Mouse (Mus musculus) kidney, postnatal 10 days (tissue): ENCODE data around the gene Mlx.
A peak's percentile ranks its signal among the peaks of the same experiment; 100 is the strongest.

ENCODE experiments used
- DNase-seq: peaks from one replicate; pipeline ENCODE4 v3.0.0; 2021; ENCODE audit warnings: mixed read lengths

The Mlx gene

DNA sequence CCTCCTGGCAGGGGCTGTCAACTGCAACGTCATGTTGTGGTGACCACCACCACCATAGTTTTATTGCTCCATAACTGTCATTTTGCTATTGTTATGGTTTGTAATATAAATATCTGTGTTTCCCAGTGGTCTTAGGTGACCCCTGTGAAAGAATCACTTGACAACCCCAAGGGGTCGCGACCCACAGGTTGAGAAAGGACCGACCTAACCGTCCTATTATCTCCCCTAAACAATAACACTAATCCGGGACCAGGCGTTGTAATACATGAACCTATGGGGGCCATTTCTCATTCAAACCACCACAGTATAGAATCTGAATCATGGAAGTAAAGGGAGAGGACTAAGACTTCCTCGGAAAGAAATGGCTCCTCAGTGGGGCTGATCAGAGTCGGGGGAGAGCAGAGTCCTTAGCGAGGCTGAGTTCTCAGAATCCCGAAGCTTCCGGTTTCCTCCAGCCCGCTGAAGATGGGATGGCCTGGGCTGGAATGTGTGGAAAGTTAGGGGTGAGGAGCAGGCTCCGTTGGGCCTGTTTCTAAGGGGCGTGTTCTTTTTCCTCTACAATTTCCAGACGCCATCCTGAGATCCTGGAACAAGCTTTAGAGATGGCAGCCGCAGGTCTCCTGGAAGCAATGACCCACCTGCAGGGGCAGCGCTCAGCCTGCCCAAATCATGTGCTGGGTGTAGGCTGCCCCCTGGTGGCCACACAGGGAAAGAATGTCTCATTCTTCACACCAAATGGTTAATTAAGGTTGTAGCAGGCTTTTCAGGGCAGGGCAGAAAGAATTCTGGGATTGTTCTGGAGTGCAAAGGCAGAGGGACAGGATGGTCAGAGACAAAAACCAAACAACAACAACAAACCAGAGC, 20.3 kb upstream of the Mlx start:
- peak; percentile 93 for DNase-seq

DNA sequence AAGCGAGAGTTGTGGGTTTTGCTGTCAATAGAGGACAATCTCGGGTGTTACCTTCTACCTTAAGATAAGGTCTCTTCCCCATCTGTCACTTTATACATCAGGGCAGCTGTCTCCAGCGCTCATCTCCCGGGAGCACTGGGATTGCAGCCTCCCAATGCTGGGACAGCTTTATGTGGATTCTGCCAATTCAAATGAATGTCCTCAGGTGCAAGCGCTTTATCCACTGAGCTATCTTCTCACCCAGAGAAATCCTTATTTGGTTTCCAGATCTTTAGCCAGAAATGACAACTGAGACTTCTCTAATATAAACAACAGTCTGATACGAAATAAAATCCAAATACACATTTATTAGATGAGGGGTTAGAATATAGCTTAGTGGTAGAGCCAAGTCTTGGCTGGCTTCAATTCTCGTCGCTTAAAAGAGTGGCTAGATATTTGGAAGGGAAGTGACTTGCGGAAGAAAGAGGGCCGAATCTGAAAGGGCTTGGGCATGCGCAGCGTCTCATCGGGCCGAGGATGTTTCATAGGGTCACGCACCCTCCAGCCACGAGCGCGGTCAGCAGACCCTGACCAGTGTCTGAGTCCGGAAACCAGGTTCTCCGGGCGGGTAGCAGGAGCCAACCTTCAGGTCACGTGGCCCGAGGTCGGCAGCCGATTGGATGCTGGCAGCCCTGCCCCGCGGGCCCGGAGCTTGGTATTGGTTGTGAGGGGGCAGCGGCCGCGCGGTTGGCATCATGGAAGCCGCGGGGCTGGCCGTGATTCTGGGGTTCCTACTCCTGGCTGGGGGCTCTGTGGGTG, 17.5 kb upstream of the Mlx start, which contains the start of gene Naglu:
TSS of gene Naglu (plus strand) at position 622 of the 798 bp plus-strand sequence.
- DNase-seq = peak; percentile 98

DNA sequence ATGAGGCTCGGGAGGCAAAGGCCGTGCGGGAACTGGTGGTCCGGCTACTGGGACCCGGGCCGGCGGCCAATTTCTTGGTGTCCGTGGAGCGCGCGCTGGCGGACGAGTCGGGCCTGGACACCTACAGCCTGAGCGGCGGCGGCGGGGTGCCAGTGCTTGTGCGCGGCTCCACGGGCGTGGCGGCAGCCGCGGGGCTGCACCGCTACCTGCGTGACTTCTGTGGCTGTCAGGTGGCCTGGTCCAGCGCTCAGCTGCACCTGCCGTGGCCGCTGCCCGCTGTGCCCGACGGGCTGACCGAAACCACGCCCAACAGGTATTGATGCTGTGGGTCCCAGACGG, 16.9 kb upstream of the Mlx start:
- DNase-seq = no peak

DNA sequence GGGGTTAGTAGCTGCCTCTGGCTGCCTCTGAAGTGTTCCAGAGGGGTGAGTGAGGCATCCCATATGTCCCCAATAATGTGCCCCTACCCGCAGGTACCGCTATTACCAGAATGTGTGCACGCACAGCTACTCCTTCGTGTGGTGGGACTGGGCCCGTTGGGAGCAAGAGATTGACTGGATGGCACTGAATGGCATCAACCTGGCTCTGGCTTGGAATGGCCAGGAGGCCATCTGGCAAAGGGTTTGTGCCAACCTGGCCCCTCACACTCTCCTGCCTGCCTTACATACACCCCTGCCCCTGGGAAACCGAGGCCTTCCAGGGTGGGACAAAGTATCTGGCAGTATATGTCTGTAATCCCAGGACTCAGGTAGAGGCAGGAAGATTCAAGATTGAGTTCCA, 16.1 kb upstream of the Mlx start:
- peak; percentile 13 for DNase-seq

DNA sequence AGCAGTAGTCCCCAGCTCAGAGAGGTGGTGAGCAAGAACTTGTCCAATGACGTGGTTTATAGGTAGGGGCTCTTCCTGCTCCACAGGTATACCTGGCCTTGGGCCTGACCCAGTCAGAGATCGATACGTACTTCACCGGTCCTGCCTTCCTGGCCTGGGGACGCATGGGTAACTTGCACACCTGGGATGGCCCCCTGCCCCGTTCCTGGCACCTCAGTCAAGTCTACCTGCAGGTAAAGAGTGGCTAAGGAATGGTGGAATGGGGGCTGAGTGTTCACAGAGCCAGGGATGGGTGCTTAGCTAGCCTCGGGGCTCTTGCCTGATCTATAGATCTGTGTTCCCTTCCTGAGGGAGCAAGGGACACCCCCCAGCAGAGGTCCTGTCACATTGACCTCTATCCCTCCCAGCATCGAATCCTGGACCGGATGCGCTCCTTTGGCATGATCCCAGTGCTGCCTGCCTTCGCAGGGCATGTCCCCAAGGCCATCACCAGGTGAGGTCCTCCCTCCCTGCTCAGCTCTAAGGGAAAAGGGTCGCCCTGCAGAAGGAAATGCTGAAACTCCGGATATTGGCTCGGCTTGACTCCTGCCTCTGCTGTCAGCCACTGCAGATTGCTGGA, 15.2 kb upstream of the Mlx start:
- peak; percentile 9 for DNase-seq

DNA sequence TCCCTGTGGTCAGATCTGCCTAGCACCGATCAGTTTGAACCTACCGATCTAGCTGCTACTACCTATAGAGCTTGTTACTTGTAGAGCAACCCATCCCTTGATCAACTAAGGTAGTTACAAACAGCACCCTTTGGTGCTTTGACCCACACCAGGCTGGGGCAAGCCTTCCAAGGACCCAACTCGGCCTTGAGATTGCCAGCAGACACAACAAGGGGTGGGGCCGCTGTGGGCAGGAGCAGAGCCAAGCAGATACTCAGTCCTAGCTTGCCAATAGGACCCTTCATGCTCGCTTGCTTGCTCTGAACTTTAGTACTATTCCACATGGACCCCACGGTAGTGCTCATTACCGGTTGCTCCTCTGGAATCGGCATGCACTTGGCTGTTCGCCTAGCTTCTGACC, 9.0 kb upstream of the Mlx start, which contains the start of gene Hsd17b1:
TSS of gene Hsd17b1 (plus strand) at position 291 of the 400 bp plus-strand sequence.
- no peak for DNase-seq

DNA sequence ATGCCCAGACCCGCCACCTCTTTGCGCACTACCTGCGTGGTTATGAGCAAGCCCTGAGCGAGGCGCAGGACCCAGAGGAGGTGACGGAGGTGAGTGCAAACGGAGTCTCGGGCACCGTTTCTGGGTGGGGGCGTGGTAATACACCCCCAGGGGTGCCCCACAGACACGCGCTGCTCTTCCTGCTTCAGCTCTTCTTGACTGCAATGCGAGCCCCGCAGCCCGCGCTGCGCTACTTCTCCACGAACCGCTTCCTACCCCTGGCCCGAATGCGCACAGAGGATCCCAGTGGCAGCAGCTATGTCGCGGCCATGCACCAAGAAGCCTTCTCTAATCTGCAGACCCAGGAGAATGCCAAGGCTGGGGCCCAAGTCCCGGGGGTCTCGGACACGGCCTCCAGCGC, 7.3 kb upstream of the Mlx start:
- no peak for DNase-seq

DNA sequence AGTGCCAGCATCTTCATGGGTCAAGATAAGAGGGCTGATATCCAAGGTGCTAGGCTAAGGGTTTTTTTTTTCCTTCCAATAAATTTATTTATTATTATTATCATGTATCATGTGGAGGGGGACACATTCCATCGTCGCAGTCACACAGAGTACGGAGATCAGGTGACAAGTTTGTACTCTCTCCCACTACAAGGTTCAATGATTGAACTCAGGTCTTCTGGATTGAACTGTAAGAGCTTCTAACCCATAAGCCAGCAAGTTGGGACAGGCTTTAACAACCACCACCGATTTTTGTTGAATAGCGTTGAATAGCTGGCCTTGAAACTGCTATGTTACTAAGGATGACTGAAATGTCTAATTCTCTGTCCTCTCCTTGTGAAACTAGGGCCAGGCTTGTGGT, 6.7 kb upstream of the Mlx start:
- no peak for DNase-seq

DNA sequence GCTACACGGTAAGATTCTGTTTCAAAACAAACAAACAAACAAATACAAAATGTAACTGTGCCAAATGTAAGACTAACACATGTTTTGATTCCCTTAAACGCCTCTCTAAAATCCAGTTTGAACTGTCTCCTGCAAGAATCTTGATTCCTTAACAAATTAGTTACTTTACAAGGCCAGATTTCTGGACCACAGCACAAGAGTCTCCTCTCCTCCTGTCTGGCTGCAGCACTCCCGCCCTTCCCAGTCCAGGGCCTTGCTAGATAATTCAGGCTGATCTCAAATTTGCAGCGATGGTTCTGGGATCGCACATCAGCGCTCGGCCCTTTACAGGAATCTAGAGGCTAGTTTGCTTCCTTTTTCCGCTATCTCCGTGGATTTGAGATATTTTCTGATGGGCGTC, 5.4 kb upstream of the Mlx start:
- DNase-seq = peak; percentile 40

DNA sequence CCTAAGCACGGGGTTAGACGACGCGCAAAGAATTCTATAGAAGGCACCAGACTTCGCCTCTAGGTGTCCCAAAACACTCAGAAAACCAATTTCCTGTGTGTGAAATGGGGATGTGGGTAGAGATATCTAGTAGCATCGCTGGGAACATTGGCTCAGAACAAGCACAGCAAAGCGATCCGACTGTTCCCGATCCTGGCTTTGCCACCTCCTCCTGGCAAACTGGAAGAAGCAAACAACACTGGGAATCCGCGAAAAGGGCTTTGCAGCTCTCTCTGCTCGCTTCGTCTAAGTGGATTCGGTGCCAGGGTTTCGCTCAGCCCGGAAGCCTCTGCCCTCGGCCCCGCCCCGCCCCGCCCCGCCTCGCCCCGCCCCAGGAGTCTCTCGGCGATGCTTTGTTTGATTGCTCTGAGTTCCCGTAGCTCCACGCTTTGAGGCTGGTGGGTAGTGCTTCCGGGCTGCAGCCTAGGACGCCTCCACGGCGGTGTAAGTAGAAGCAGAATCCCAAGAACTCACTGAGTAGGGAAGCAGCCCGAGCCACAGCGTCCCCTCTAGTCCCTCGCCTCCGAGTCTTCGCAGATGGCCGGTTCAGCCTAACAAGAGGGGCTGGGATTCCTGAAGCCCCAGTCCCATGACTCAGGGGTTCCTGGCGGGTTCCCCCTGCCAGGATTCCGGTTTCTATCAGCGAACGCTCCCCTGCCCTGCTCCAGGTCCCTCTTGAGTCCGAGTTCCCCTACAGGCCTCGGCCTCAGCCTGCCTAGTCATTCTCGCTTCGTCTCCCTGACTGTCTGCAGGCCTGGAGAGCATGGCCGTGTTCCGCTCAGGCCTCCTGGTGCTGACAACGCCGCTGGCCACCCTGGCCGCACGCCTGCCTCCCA, 4.6 kb upstream of the Mlx start, which contains the start of gene Coasy:
TSS of gene Coasy (plus strand) at position 358 of the 875 bp plus-strand sequence.
- peak; percentile 91 for DNase-seq

DNA sequence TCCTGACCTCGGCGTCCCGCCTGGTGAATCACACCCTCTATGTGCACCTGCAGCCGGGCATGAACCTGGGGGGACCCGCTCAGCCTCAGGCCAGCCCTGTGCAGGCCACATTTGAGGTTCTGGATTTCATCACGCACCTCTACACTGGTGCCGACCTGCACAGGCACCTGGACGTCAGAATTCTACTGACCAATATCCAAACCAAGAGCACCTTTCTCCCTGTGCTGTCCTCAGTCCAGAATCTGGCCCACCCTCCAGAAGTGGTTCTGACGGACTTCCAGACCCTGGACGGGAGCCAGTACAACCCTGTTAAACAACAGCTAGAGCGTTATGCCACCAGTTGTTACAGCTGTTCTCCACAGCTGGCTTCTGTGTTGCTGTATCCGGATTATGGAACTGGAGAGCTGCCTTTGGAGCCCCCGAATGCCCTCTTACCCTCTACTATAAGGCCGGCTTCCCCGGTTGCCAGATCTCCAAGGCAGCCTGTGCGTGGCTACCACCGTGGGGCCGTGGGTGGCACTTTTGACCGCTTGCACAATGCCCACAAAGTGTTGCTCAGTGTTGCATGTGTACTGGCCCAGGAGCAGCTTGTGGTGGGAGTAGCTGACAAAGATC, 3.9 kb upstream of the Mlx start:
- peak; percentile 68 for DNase-seq

DNA sequence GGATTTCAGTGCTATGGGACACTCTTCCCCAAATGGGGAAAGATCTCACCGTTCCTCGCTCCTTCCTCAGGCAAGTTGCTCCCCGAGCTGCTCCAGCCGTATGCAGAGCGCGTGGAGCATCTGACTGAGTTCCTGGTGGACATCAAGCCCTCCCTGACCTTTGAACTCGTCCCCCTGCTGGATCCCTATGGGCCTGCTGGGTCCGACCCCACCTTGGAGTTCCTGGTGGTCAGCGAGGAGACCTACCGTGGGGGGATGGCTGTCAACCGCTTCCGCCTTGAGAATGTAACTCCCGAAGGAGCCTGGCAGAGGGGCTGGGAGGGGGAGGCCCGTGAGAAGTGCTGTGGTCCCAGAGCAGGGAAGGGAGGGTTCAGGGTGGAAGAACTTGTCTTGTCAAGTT, 2.8 kb upstream of the Mlx start:
- peak; percentile 22 for DNase-seq

DNA sequence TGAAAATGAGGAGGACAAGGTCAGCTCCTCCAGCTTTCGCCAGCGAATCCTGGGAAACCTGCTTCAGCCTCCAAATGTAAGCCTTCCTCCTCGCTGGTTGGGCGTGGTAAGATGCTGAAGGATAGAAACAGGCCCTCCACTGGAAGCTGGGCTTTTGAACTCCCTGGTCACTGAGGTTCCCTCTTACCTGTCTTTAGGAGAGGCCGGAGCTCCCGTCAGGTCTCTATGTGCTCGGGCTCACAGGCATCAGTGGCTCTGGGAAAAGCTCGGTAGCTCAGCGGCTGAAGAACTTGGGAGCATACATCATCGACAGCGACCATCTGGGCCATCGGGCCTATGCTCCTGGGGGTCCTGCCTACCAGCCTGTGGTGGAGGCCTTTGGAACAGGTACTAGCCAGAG, 2.3 kb upstream of the Mlx start:
- DNase-seq = peak; percentile 9

DNA sequence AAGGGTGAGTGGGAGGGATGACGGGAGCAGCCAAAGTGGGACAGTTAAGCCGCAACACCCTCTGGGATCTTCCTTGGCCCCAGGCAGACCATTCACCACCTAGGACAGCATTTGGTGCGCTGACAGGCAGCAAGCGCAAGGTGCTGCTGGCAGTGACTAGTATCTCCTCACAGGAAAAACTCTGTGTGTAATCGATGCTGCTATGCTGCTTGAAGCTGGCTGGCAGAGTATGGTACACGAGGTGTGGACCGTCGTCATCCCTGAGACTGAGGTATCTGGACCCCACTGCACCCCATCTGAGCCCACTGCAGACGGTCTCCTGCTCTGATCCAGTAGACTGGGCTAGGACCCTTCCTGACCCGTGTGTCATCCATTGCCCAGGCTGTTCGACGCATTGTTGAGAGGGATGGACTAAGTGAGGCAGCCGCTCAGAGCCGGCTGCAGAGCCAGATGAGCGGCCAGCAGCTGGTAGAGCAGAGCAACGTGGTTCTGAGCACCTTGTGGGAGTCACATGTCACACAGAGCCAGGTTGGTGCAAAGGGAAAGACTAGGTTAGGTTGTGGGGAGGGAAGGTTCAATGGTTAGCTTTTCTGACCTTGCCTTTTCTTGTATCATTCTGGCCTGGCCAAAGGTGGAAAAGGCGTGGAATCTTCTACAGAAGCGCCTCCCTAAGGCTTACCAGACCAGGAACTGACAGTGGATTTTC, 1.3 kb upstream of the Mlx start:
- peak; percentile 5 for DNase-seq

DNA sequence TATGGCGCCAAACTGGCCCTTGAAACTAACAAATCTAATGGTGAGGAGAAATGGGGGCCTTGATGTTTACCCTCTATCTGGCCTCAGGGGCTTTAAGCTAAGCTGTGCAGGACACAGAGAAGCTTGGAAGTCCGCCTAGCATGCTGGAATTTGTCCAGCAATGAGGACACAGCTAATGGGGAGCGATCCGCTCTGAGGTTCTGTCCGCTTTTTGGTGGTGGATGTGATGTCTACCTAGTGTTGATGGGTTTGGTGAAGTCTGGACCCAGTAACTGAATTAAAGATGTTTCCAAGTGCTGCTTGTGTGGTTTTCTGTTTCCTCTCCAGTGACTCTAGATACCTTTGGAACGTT, 778 bp upstream of the Mlx start:
- DNase-seq = peak; percentile 40

DNA sequence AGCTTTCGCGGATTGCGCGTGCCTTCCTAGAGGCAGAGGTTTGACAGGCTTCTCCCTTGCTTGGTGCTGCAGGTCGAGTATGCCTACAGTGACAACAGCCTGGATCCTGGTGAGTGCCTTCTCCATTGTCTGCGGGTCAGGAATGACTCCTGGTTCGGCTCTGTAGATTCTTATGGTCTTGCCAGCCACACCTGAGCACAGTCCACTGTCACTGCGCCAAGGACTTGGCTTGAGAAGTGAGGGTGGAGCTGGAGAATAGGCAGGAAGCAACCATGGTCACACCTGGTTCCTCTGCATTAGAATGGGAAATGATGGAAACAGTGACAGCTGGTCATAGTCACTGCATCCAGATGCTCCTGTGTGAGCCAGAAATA, 592 bp downstream of the Mlx start:
- peak; percentile 32 for DNase-seq

DNA sequence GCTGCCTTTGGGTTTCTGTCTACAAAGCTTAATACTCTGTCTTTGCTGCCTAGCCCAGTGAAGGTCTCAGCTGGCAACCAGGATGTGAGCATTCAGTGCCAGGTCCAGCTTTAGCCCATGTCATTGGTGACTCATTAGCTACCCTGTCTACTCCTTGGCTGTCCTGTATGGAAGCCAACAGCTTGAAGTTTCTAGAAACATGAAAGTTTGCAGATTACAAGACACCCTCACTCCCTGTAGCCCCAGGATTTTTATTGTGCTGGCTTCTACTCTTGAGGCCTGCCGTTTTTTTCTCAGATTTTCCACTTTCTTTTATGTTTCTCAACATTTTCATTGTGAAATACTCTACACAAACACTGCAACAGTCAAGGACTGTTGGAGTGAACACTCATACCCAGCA, 2.9 kb downstream of the Mlx start:
- no peak for DNase-seq

DNA sequence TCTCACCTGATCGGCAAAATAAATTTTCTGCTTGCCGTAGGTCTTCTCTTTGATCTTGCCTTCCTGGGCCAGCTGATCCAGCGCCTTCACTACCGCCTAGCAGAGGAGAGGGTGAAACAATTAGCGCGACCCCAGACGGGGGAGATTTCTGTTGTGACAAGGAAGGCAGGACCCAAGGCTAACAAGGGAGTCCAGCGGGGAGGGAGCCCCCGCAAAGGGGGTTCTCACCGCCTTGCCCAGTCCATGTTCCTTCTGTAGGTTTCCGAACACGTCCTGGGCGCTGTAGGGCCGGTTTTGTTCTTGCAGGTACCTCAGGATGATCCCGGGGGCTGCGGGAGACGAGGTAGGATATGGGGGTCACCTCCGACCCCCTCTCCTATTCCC, 7.8 kb downstream of the Mlx start:
- DNase-seq = no peak

DNA sequence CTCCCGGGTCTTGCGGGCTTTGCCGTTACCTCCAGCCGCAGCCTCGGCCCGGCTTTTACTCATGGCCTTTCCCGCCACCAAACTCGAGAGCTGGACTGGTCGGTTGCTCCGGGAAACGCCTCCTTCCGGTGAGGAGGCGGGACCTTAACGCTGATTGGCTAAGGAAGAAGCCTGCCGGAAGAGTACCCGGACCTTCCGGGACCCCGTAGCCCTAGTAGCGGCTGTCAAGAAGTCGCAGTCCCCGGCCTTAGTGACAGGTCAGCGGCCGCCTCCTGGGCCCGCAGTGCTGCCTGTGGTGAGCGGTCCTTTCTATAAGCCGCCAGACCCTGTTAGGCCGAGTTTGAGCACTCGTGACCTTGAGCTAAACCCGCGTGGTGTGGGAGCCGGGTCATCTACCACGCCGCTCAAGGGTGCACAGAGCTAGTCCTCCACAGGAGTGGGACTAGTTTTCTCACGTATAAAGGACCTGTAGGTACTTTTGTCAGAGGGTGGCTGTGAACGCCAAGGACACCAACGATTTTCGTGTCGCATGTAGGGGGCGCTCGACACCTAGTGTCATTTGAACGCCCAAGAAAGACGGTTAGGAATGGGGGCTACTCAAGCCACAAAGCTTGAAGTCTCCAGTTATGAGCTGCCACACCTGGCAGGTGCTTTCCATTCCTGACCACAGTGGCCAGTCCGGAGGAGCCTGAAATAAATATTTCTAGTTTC, 8.4 kb downstream of the Mlx start, which contains the start of gene Psmc3ip:
TSS of gene Psmc3ip (minus strand) at position 123 of the 711 bp plus-strand sequence.
- DNase-seq = peak; percentile 97

DNA sequence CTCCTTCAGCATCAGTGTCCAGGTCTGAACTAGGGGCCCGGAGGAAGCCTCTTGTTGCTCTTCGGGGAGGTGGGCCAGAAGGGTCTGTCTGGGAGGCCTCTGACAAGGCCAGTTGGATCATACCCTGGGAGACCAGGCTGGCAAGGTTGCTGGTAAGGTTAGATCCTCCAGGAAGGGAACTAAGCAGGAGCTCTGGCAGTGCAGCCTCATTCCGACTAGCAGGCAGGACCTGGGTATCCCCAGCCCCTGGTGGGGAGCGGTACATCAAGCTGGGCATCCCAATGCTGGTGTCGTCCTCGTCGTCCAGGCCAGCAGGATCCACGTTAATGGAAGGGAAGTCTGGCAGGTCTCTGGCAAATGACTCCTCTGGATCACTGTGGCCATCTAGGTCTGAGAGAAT, 11.2 kb downstream of the Mlx start:
- no peak for DNase-seq

DNA sequence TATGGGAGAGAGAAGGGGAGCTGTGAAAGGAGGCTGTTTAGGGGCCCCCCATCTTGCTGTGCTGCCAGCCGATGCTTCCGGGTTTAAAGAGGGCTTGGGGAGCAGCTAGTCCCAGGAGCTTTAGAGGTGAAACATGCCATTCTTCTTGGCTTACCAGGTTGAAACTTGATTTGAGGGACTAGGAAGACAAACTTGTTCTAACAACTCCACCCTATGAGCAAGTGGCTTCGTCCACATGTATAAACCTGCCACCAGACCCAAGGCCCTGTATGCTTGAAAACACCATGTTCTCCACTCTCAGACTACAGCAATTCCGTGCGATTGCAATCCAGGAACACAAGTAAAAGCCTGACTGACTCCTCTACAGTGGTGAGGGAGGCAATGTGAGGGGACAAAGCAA, 15.9 kb downstream of the Mlx start:
- no peak for DNase-seq
